Mouse (Mus musculus): ENCODE data around the gene Vmn1r7.
"Not testable (repeated sequence)": the region's sequence is repeated elsewhere in the genome, so short reads cannot be mapped to it uniquely, and the experiment has no call there.

Gene Vmn1r7

DNA sequence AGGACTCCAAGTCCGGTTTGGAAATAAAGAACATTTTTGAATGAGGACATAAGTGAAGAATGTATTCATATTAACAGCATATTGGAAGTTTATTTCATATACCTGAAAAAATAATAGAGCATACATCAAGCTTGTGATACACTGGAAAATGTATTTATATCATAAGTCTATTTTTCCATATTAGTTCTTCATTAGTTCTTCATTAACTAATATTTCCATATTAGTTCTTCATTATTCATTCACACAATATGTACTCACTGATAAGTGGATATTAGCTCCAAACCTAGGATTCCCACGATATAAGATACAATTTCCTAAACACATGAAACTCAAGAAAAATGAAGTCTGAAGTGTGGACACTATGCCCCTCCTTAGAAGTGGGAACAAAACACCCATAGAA lies at the start of gene Vmn1r7:
Gene Vmn1r7, minus strand, starts transcription at position 101 of the 400 bp plus-strand sequence.
- in situ Hi-C loops (cut with MboI; ENCODE audit: low sequenced_read_pairs): not testable (repeated sequence)

DNA sequence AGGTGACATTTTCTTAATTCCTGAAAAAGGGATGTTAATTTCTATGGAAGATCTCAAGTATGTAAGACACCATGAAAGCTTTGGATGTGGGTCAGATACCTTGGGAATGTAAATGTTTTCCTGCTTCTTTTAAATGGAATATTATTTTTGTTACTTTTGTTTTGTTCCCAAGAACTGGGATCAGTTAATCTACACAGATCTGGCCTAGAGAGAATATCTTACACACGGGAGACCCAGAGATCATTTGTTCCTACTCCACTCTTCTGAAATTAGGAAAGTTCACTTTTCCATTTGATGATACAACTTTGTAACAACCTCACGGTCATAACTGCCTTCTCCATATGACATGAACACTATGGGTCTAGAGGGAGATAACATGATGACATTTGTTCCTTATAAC lies 41.4 kb upstream of the Vmn1r7 start, which contains the start of gene Vmn1r9:
Gene Vmn1r9, plus strand, starts transcription at position 301 of the 400 bp plus-strand sequence.
- in situ Hi-C loops (cut with MboI; ENCODE audit: low sequenced_read_pairs): no loop called here

DNA sequence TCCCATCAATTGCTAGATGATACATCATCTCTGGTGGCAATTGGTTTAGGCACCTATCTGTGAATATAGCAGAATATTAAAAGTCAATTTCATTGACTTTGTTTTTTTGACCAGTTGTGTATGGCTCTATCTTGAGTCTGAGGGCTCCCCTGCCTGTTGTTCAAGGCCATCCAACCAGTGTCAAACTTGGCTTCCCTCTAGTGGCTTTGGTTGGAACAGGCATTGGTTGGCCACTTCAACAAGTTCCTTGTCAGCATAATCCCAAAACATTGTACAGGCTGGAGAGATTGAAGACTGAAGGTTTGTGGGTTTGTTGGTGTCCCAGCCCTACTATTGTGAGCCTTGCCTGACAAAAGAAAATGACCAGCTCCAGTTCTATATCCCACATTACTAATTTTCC lies 38.6 kb upstream of the Vmn1r7 start:
- in situ Hi-C loops (cut with MboI; ENCODE audit: low sequenced_read_pairs): no loop called here

DNA sequence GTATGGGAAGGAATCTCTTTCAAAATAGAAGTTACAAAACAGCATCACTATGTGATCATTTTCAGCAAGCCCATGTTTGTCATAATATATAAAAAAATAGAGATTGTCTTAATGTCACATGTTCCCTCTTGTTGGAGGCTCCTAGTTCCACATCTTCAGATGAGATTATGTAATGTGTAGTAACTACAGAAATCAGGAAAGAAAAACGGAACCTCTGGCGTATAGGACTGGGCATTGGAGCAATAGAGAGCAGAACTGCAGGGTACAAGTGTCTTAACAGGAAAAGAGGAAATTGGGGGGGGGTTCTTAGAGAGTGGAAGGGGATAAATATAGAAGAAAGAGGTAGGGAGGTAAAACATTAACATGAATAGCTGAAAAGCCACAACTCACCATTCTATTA lies 9.6 kb upstream of the Vmn1r7 start:
- in situ Hi-C loops (cut with MboI; ENCODE audit: low sequenced_read_pairs): no loop called here

DNA sequence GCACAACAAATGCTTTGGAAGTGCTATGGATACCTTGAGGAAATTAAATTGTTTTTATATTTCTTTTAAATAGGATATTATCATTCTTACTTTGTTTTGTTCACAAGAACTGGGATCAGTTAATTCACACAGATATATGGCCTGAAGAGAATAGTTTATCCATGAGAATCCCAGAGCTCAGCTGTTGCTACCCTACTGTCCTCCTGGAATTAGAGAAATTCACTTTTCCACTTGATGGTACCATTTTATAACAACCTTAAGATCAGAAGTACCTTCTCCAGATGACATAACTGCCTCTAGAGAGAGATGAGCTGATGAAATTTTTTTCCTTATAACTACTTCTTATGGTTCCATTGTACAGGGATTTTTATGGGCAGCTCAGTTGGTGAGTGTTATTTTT lies 6.9 kb upstream of the Vmn1r7 start, which contains the start of gene Vmn1r8:
Gene Vmn1r8, plus strand, starts transcription at position 301 of the 400 bp plus-strand sequence.
- in situ Hi-C loops (cut with MboI; ENCODE audit: low sequenced_read_pairs): no loop called here

DNA sequence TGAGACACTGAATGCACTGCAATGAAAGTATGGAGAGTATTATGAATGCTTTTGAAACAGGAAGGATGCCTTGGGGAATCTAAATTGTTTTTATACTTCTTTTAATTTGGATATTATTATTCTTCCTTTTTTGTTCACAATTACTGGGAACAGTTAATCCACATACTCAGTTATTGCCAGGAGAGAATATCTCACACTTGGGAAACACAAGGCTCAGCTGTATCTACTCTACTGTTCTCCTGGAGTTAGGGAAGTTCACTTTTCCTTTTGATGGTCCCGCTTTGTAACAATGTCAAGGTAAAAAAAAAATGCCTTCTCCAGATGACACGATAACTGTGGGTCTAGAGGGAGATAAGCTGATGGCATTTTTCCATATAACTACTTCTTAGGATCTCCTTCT lies 28.2 kb downstream of the Vmn1r7 start, which contains the start of gene Vmn1r6:
Gene Vmn1r6, plus strand, starts transcription at position 301 of the 400 bp plus-strand sequence.
- in situ Hi-C loops (cut with MboI; ENCODE audit: low sequenced_read_pairs): no loop called here
